Mouse (Mus musculus): ENCODE measurements around the gene Mbnl1. TPM values are rescaled to one million over a fixed set of nuclear protein-coding genes. Genes with fewer than 3 reads are reported as not detected.
A peak's percentile ranks its signal among the peaks of the same experiment; 100 is the strongest.

Mbnl1 gene
- polyA plus RNA-seq, 1 experiment from 2014 or later = 113 TPM

DNA sequence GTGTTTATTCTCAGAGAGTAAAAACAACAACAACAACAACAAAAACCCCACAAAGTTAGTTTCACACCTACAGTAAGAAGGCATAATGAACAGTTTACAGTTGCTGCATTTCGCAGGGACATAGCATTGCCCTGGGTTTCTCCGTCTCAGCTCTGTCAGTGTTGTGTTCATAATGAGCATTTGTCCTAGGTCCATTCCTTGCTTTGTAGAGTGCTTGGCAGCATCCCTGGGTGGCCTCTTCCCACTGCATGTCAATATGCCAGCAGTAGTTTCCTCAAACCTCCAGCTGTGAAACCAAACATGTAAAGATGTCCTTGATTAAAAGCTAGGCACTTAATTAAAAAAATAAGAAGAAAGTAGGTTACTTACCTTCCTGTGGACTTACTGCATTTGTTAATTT lies 91.6 kb downstream of the Mbnl1 start:
- H3K36me3 ChIP-seq (ENCODE audit: control insufficient read depth, insufficient read depth, low read length) = no peaks in the 10 kb centered on the region
- H3K9me3 ChIP-seq (ENCODE audit: control insufficient read depth, low read length) = no peaks in the 10 kb centered on the region
- H3K27me3 ChIP-seq (replicated peaks; ENCODE audit: control insufficient read depth, insufficient read depth, low read length) = no peaks in the 10 kb centered on the region
- no peak overlapping the region for H3K4me3 ChIP-seq (ENCODE audit: low read depth, low read length)
- ATAC-seq (ENCODE audit: low read depth) (no peak), DNase-seq (ENCODE audit: low spot score) (no peak)
- H3K9ac ChIP-seq (ENCODE audit: low read depth, low read length) = no peak overlapping the region
- H3K4me2 ChIP-seq (ENCODE audit: low read depth, low read length) = no peak overlapping the region
- H3K4me1 ChIP-seq (ENCODE audit: control insufficient read depth, insufficient read depth, low read length) = peaks cover 15% of the 10 kb centered on the region; the same call in 1 of the 2 replicates
- 79% methylated on average over 2 of the region's 2 CpGs for WGBS
- no peak overlapping the region for H3K27ac ChIP-seq (replicated peaks; ENCODE audit: low read depth, low read length)

- Histone ChIP-seq H3K9me3 (ENCODE audit: control insufficient read depth, low read length) (no peaks in the 10 kb centered on the region), H3K9ac (ENCODE audit: low read depth, low read length) (no peak overlapping the region), H3K4me1 (ENCODE audit: control insufficient read depth, insufficient read depth, low read length) (peaks cover 20% of the 10 kb centered on the region; the same call in 1 of the 2 replicates), H3K36me3 (ENCODE audit: control insufficient read depth, insufficient read depth, low read length) (no peaks in the 10 kb centered on the region), H3K27ac (replicated peaks; ENCODE audit: low read depth, low read length) (no peak overlapping the region), H3K27me3 (replicated peaks; ENCODE audit: control insufficient read depth, insufficient read depth, low read length) (no peaks in the 10 kb centered on the region), H3K4me3 (ENCODE audit: low read depth, low read length) (no peak overlapping the region), H3K4me2 (ENCODE audit: low read depth, low read length) (no peak overlapping the region)
- DNase-seq (ENCODE audit: low spot score) = no peak
- ATAC-seq (ENCODE audit: low read depth) = no peak
- WGBS = 91% methylated on average over 3 of the region's 3 CpGs
Observed at GRCm38 (mm10) chr3:60565204-60565603, 92.6 kb downstream of the Mbnl1 start.

GRCm38 (mm10) chr3:60565950-60566349 lies 93.3 kb downstream of the Mbnl1 start:
- WGBS = 81% methylated on average over 3 of the region's 3 CpGs
- no peak for ATAC-seq (ENCODE audit: low read depth)

GRCm38 (mm10) chr3:60568171-60568684 lies 95.6 kb downstream of the Mbnl1 start:
- 53% methylated on average over 1 of the region's 1 CpGs for WGBS
- no peak overlapping the region for H3K27ac ChIP-seq (replicated peaks; ENCODE audit: low read depth, low read length)
- no peak overlapping the region for H3K9ac ChIP-seq (ENCODE audit: low read depth, low read length)
- no peaks in the 10 kb centered on the region for H3K27me3 ChIP-seq (replicated peaks; ENCODE audit: control insufficient read depth, insufficient read depth, low read length)
- H3K4me2 ChIP-seq (ENCODE audit: low read depth, low read length) = no peak overlapping the region
- H3K4me3 ChIP-seq (ENCODE audit: low read depth, low read length) = no peak overlapping the region
- H3K9me3 ChIP-seq (ENCODE audit: control insufficient read depth, low read length) = no peaks in the 10 kb centered on the region
- peak; percentile 48; the same call in 1 of the 2 replicates for ATAC-seq (ENCODE audit: low read depth)
- peaks cover 16% of the 10 kb centered on the region; the same call in 1 of the 2 replicates for H3K4me1 ChIP-seq (ENCODE audit: control insufficient read depth, insufficient read depth, low read length)
- DNase-seq (ENCODE audit: low spot score) = peak; percentile 30
- no peaks in the 10 kb centered on the region for H3K36me3 ChIP-seq (ENCODE audit: control insufficient read depth, insufficient read depth, low read length)

More at GRCm38 (mm10) chr3:60565950-60566349, 93.3 kb downstream of the Mbnl1 start:
- no peak overlapping the region for H3K4me2 ChIP-seq (ENCODE audit: low read depth, low read length)
- no peak overlapping the region for H3K9ac ChIP-seq (ENCODE audit: low read depth, low read length)
- no peak overlapping the region for H3K27ac ChIP-seq (replicated peaks; ENCODE audit: low read depth, low read length)
- H3K4me3 ChIP-seq (ENCODE audit: low read depth, low read length) = no peak overlapping the region
- H3K4me1 ChIP-seq (ENCODE audit: control insufficient read depth, insufficient read depth, low read length) = peaks cover 20% of the 10 kb centered on the region; the same call in 1 of the 2 replicates
- no peaks in the 10 kb centered on the region for H3K27me3 ChIP-seq (replicated peaks; ENCODE audit: control insufficient read depth, insufficient read depth, low read length)
- H3K9me3 ChIP-seq (ENCODE audit: control insufficient read depth, low read length) = no peaks in the 10 kb centered on the region
- no peak for DNase-seq (ENCODE audit: low spot score)
- H3K36me3 ChIP-seq (ENCODE audit: control insufficient read depth, insufficient read depth, low read length) = no peaks in the 10 kb centered on the region

DNA sequence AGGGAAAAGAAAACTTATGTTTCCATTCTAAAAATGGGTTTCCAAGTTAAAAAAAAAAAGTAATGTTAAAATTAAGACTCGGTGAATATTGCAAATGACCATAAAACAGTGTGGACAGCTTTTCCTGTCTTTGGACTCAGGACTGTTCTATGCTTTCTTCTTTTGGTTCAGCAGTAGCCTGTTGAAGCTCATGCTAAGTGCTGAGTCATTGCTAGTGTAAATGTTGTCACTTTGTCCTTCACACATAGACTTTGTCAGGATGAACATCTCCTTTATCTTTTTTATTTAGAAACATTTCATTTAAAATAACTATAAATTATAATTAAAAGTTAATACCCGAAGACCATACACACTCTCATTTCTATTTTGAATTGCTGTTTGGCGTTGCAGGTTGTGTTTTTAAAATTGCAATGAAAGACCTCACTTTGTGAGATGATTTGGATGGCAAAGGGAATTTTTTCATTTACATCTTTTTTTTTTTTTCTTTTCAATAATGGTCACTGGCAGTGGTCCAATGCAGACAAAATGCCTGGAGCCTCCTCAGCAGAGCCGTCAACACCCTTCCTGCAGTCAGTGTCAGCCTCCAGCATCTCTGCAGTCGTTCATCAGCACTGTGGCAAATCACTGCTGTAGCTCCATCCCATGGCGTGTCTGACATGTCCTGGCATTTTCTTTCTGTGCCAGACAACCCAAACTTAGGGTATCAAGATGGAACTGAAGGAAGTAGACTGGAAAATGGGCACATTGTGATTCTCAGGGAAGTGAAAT lies 96.4 kb downstream of the Mbnl1 start:
- no peak overlapping the region for H3K4me3 ChIP-seq (ENCODE audit: low read depth, low read length)
- ATAC-seq (ENCODE audit: low read depth) (no peak), DNase-seq (ENCODE audit: low spot score) (no peak)
- no peak overlapping the region for H3K9ac ChIP-seq (ENCODE audit: low read depth, low read length)
- peaks cover 13% of the 10 kb centered on the region; the same call in 1 of the 2 replicates for H3K4me1 ChIP-seq (ENCODE audit: control insufficient read depth, insufficient read depth, low read length)
- no peak overlapping the region for H3K27ac ChIP-seq (replicated peaks; ENCODE audit: low read depth, low read length)
- WGBS = 58% methylated on average over 6 of the region's 6 CpGs
- H3K36me3 ChIP-seq (ENCODE audit: control insufficient read depth, insufficient read depth, low read length) = no peaks in the 10 kb centered on the region
- no peak overlapping the region for H3K4me2 ChIP-seq (ENCODE audit: low read depth, low read length)
- H3K27me3 ChIP-seq (replicated peaks; ENCODE audit: control insufficient read depth, insufficient read depth, low read length) = no peaks in the 10 kb centered on the region
- no peaks in the 10 kb centered on the region for H3K9me3 ChIP-seq (ENCODE audit: control insufficient read depth, low read length)

DNA sequence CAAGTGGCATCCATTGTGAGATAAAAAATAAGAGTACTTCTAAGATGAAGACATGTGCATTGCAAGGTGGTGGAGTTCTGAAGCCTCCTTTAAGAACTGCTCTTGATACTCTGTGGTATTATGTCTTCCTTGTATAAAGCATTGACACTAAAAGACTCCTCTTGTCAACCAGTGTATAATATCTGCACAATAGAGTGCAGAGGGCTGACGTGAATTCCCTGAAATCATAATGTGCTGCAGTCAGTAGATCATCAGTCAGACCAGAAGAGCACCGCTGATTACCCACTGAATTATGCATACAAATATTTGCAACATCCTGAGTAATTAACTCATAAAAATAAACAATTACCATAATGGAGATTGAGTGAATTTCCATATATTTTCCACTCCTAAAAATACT lies 97.2 kb downstream of the Mbnl1 start:
- no peak overlapping the region for H3K9ac ChIP-seq (ENCODE audit: low read depth, low read length)
- H3K4me1 ChIP-seq (ENCODE audit: control insufficient read depth, insufficient read depth, low read length) = peaks cover 12% of the 10 kb centered on the region; the same call in 1 of the 2 replicates
- WGBS = 74% methylated on average over 2 of the region's 2 CpGs
- no peaks in the 10 kb centered on the region for H3K36me3 ChIP-seq (ENCODE audit: control insufficient read depth, insufficient read depth, low read length)
- no peak overlapping the region for H3K4me3 ChIP-seq (ENCODE audit: low read depth, low read length)
- ATAC-seq (ENCODE audit: low read depth) (no peak), DNase-seq (ENCODE audit: low spot score) (no peak)
- H3K27ac ChIP-seq (replicated peaks; ENCODE audit: low read depth, low read length) = no peak overlapping the region
- H3K9me3 ChIP-seq (ENCODE audit: control insufficient read depth, low read length) = no peaks in the 10 kb centered on the region
- H3K27me3 ChIP-seq (replicated peaks; ENCODE audit: control insufficient read depth, insufficient read depth, low read length) = no peaks in the 10 kb centered on the region
- no peak overlapping the region for H3K4me2 ChIP-seq (ENCODE audit: low read depth, low read length)

DNA sequence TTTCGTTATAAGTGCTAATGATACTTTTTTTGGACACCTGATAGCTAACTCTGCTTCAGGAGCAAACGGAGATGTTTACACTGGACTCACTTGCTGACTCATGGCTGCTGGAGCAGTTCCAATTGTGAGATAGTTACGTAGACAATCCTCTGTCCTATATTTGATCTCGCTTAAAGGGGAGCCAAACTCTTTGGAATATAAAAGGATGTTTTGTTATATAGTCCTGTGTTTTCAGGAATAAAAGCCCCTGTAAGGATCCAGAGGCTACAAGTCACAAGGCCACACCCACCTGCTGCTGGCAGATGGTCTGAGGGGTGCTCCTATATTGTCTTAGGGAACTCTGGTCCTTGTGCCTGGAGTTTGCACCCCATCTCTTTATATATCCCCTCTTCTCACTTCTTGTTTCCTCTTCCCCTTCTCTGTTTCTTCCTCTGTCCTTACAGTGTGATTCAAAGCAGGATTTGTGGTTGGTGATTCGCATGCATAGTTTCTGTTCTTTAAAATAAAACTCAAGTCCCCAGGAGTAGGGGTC lies 97.9 kb downstream of the Mbnl1 start:
- Histone ChIP-seq H3K9ac (ENCODE audit: low read depth, low read length) (no peak overlapping the region), H3K27ac (replicated peaks; ENCODE audit: low read depth, low read length) (no peak overlapping the region), H3K4me1 (ENCODE audit: control insufficient read depth, insufficient read depth, low read length) (peaks cover 19% of the 10 kb centered on the region), H3K4me3 (ENCODE audit: low read depth, low read length) (no peak overlapping the region), H3K36me3 (ENCODE audit: control insufficient read depth, insufficient read depth, low read length) (no peaks in the 10 kb centered on the region), H3K4me2 (ENCODE audit: low read depth, low read length) (no peak overlapping the region), H3K9me3 (ENCODE audit: control insufficient read depth, low read length) (no peaks in the 10 kb centered on the region), H3K27me3 (replicated peaks; ENCODE audit: control insufficient read depth, insufficient read depth, low read length) (no peaks in the 10 kb centered on the region)
- WGBS = 52% methylated on average over 5 of the region's 5 CpGs
- peak; percentile 75 for DNase-seq (ENCODE audit: low spot score)
- ATAC-seq (ENCODE audit: low read depth) = no peak

- Histone ChIP-seq H3K27me3 (replicated peaks; ENCODE audit: control insufficient read depth, insufficient read depth, low read length) (no peaks in the 10 kb centered on the region), H3K27ac (replicated peaks; ENCODE audit: low read depth, low read length) (no peak overlapping the region), H3K9me3 (ENCODE audit: control insufficient read depth, low read length) (no peaks in the 10 kb centered on the region), H3K36me3 (ENCODE audit: control insufficient read depth, insufficient read depth, low read length) (no peaks in the 10 kb centered on the region), H3K9ac (ENCODE audit: low read depth, low read length) (no peak overlapping the region), H3K4me2 (ENCODE audit: low read depth, low read length) (no peak overlapping the region), H3K4me3 (ENCODE audit: low read depth, low read length) (no peak overlapping the region), H3K4me1 (ENCODE audit: control insufficient read depth, insufficient read depth, low read length) (peaks cover 27% of the 10 kb centered on the region)
- WGBS = 76% methylated on average over 1 of the region's 1 CpGs
- DNase-seq (ENCODE audit: low spot score) (no peak), ATAC-seq (ENCODE audit: low read depth) (no peak)
Observed at GRCm38 (mm10) chr3:60571493-60571892, 98.9 kb downstream of the Mbnl1 start.
